Mouse (Mus musculus) kidney, adult 11 months (tissue): ENCODE measurements at regions not wholly inside any gene's neighbourhood (a gene's known extent, or its start where the extent isn't known, plus 50 kb on each side); places are given as distances from the start of the nearest gene placed in this dataset.

ENCODE experiments used
- DNase-seq: peaks from one replicate; pipeline ENCODE4 v3.0.0; 2022

- no peak for DNase-seq
Measured at GRCm38 (mm10) chr9:115624721-115625496, 284.3 kb upstream of the Gadl1 start.

- no peak for DNase-seq
Measured at GRCm38 (mm10) chr9:115627551-115627950, 281.7 kb upstream of the Gadl1 start.

GRCm38 (mm10) chr9:115637114-115637513 is 272.1 kb upstream of the Gadl1 start:
- DNase-seq = no peak

- DNase-seq = no peak
Measured at GRCm38 (mm10) chr9:115640781-115641180, 268.5 kb upstream of the Gadl1 start.

- no peak for DNase-seq
Measured at GRCm38 (mm10) chr9:115642032-115642431, 267.2 kb upstream of the Gadl1 start.

GRCm38 (mm10) chr9:115644953-115645352 is 264.3 kb upstream of the Gadl1 start:
- DNase-seq = no peak

GRCm38 (mm10) chr9:115646226-115646625 is 263.0 kb upstream of the Gadl1 start:
- no peak for DNase-seq

GRCm38 (mm10) chr9:115651708-115652107 is 257.5 kb upstream of the Gadl1 start:
- DNase-seq = no peak

- DNase-seq = no peak
Measured at GRCm38 (mm10) chr9:115653116-115653515, 256.1 kb upstream of the Gadl1 start.

GRCm38 (mm10) chr9:115654933-115655332 is 254.3 kb upstream of the Gadl1 start:
- DNase-seq = no peak

GRCm38 (mm10) chr9:115656538-115656937 is 252.7 kb upstream of the Gadl1 start:
- DNase-seq = no peak

GRCm38 (mm10) chr9:115656994-115657713 is 252.1 kb upstream of the Gadl1 start:
- DNase-seq = no peak

GRCm38 (mm10) chr9:115658477-115658876 is 250.8 kb upstream of the Gadl1 start:
- no peak for DNase-seq

- peak; percentile 19 for DNase-seq
Measured at GRCm38 (mm10) chr9:115660371-115660770, 248.9 kb upstream of the Gadl1 start.

- peak; percentile 42 for DNase-seq
Measured at GRCm38 (mm10) chr9:115661834-115662425, 247.3 kb upstream of the Gadl1 start.

- peak; percentile 24 for DNase-seq
Measured at GRCm38 (mm10) chr9:115665337-115666004, 243.8 kb upstream of the Gadl1 start.

- no peak for DNase-seq
Measured at GRCm38 (mm10) chr9:115666530-115666929, 242.7 kb upstream of the Gadl1 start.

GRCm38 (mm10) chr9:115680703-115681576 is 228.3 kb upstream of the Gadl1 start:
- DNase-seq = no peak

GRCm38 (mm10) chr9:115681841-115682240 is 227.4 kb upstream of the Gadl1 start:
- no peak for DNase-seq

- DNase-seq = no peak
Measured at GRCm38 (mm10) chr9:115683951-115684350, 225.3 kb upstream of the Gadl1 start.

- DNase-seq = no peak
Measured at GRCm38 (mm10) chr9:115686605-115687004, 222.7 kb upstream of the Gadl1 start.

GRCm38 (mm10) chr9:115692837-115693236 is 216.4 kb upstream of the Gadl1 start:
- DNase-seq = no peak
